Mouse (Mus musculus) hindbrain, embryonic 14.5 days (tissue): Measurements from ENCODE around the gene Syne3. TPM values are rescaled to one million over a fixed set of nuclear protein-coding genes. Genes with fewer than 3 reads are reported as not detected.
A peak's percentile ranks its signal among the peaks of the same experiment; 100 is the strongest.

ENCODE experiments used
- ATAC-seq: fragments of 200-750 bp; cut with Nextera tagmentation; 2 replicates; pipeline ENCODE4 v1.8.0; 2017; ENCODE audit warnings: moderate number of reproducible peaks, mild to moderate bottlenecking, moderate TSS enrichment, moderate library complexity; ENCODE audit not compliant: low FRiP score
- DNase-seq: peaks from one replicate; pipeline ENCODE4 v3.0.0-alpha.2; 2015; ENCODE audit warnings: low spot score
- H3K27ac ChIP-seq: fragments of 300-500 bp; sonication (generic); 2 replicates; pipeline ENCODE4 v1.5.1; 2014; ENCODE audit warnings: mild to moderate bottlenecking, moderate library complexity
- H3K27me3 ChIP-seq: fragments of 300-500 bp; sonication (generic); 2 replicates; pipeline ENCODE4 v1.6.1; 2014; ENCODE audit warnings: mild to moderate bottlenecking, low read length, mixed read lengths; ENCODE audit not compliant: control insufficient read depth, insufficient read depth
- H3K36me3 ChIP-seq: fragments of 300-500 bp; sonication (generic); replicated peaks from 2 replicates; pipeline ENCODE4 v1.6.1; 2014; ENCODE audit not compliant: control insufficient read depth, insufficient read depth
- H3K4me1 ChIP-seq: fragments of 300-500 bp; sonication (generic); replicated peaks from 2 replicates; pipeline ENCODE4 v1.6.1; 2014; ENCODE audit warnings: antibody characterized with exemption, low read length, mixed read lengths; ENCODE audit not compliant: control insufficient read depth, insufficient read depth
- H3K4me2 ChIP-seq: fragments of 300-500 bp; sonication (generic); replicated peaks from 2 replicates; pipeline ENCODE4 v1.6.1; 2014; ENCODE audit warnings: mild to moderate bottlenecking, moderate library complexity
- H3K4me3 ChIP-seq: fragments of 300-500 bp; sonication (generic); replicated peaks from 2 replicates; pipeline ENCODE4 v1.5.1; 2014; ENCODE audit warnings: mild to moderate bottlenecking, low read length
- H3K9ac ChIP-seq: fragments of 300-500 bp; sonication (generic); 2 replicates; pipeline ENCODE4 v1.6.1; 2014
- H3K9me3 ChIP-seq: fragments of 300-500 bp; sonication (generic); 2 replicates; pipeline ENCODE4 v1.6.1; 2016; ENCODE audit warnings: low read length; ENCODE audit not compliant: control insufficient read depth
- WGBS: fragments of 180-500 bp; shearing (Covaris S2); extraction: QIAGEN DNeasy Blood & Tissue Kit; methylation state at CpG from one replicate; pipeline ENCODE4 v1.1.7; 2014; 5-methylcytosine and 5-hydroxymethylcytosine counted together
- polyA plus RNA-seq: library from polyadenylated mRNA; unstranded; fragments of >200 nt; fragmentation: Nextera tagmentation; extraction: Ambion mirVana; gene quantifications from 2 replicates; pipeline ENCODE4 v1.2.1, GENCODE M21; 2014

Syne3 gene
- polyA plus RNA-seq, 1 experiment from 2014 or later, result 0.35 TPM

DNA sequence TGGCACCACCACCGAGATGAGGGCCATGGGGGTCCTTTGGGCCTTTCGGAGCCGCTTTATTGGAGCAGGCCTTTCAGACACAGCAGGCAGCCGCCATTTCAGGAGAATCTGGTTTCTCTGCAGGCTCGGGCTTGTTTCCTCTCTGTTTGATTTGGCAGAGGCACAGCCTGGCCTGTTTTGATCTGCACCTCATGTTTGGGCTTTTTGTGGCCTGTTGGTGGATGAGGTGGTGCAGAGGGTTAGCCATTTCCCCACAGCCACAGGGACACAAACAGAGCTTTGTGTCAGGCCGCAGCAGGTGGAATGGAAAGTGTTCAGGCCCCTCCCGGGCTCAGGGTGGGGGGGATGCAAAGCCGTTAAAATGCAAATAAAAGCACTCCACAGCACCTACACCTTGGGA, 108.3 kb downstream of the Syne3 start:
- Histone ChIP-seq H3K4me1 (peaks cover 10% of the 10 kb centered on the region; the same call in 1 of the 2 replicates), H3K36me3 (no peaks in the 10 kb centered on the region), H3K9ac (no peak overlapping the region), H3K27ac (peak overlapping the region; percentile 20; the same call in 1 of the 2 replicates), H3K9me3 (no peaks in the 10 kb centered on the region), H3K4me2 (no peak overlapping the region), H3K4me3 (no peak overlapping the region), H3K27me3 (no peaks in the 10 kb centered on the region)
- ATAC-seq (no peak), DNase-seq (no peak)
- WGBS, result 28% methylated on average over 8 of the region's 8 CpGs

DNA sequence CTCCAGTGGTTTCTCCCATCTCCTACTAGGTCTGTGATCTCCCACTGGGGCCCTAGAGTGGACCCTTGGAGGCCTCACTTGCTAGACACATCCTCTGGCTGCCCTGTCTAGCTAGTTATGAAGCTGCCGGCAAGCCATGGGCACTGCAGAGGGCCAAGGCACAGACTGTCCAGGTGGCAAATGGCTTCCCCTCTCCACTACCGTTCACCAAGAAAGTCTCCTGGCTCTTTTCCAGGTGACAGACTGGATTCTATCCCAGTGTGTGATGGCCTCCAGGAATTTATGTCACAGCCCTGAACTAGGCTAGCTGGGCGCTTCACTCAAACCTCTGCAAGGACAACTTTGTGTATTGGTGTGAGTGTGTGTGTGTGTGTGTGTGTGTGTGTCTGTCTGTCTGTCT, 109.8 kb downstream of the Syne3 start:
- Histone ChIP-seq H3K4me3 (no peak overlapping the region), H3K9ac (no peak overlapping the region), H3K9me3 (no peaks in the 10 kb centered on the region), H3K4me2 (no peak overlapping the region), H3K4me1 (peaks cover 10% of the 10 kb centered on the region; the same call in 1 of the 2 replicates), H3K27ac (no peak overlapping the region), H3K27me3 (no peaks in the 10 kb centered on the region), H3K36me3 (no peaks in the 10 kb centered on the region)
- DNase-seq, result no peak
- no peak for ATAC-seq
- 64% methylated on average over 3 of the region's 3 CpGs for WGBS

DNA sequence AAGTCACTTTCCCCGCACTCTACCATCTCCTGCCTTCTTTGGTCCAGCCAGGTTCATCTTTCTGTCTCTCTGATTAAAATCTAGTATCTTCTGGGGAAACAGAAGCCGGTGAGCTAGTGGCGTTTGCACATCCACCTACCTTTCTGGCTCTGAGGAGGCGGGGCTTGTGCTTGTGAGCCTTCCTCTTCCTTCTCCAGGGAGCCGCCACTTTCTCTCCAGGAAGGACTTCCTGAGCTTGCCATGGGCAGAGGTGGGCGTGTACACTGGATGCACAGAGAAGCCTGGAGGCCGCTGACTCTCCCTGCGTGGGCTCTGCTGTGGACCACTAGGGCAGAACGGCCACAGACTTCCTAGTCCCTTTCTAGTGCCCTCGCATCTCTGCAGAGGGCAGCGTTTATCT, 110.4 kb downstream of the Syne3 start:
- H3K4me1 ChIP-seq, result peaks cover 10% of the 10 kb centered on the region; the same call in 1 of the 2 replicates
- 68% methylated on average over 11 of the region's 11 CpGs for WGBS

DNA sequence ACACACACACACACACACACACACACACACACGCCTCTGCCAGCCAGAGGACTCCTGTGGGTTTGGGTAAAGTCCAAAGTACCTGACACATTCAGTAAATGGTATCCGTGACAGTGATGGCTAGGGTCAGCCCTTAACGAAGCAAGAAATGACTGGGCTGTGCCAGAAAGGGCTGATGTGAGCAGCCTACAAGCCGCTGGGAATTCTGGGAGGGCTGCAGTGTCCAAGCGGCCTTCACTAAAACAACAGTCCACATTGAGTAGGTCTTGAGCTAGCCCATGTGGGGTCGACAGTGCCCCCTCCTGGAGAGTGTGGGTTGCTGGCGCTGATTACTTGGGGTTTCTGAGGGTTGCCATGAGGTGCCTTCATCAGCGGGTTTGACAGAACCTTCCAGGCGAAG, 110.9 kb downstream of the Syne3 start:
- H3K27ac ChIP-seq, result no peak overlapping the region
- H3K9me3 ChIP-seq, result no peaks in the 10 kb centered on the region
- no peak overlapping the region for H3K4me3 ChIP-seq
- no peak overlapping the region for H3K9ac ChIP-seq
- WGBS, result 74% methylated on average over 9 of the region's 9 CpGs
- ATAC-seq, result no peak
- DNase-seq, result no peak
- no peaks in the 10 kb centered on the region for H3K36me3 ChIP-seq
- H3K27me3 ChIP-seq, result no peaks in the 10 kb centered on the region
- H3K4me1 ChIP-seq, result peaks cover 10% of the 10 kb centered on the region; the same call in 1 of the 2 replicates
- H3K4me2 ChIP-seq, result no peak overlapping the region

More for the DNA sequence above, 110.4 kb downstream of the Syne3 start:
- Histone ChIP-seq H3K9ac (no peak overlapping the region), H3K4me2 (no peak overlapping the region), H3K4me3 (no peak overlapping the region), H3K27me3 (no peaks in the 10 kb centered on the region), H3K36me3 (no peaks in the 10 kb centered on the region), H3K27ac (no peak overlapping the region), H3K9me3 (no peaks in the 10 kb centered on the region)
- ATAC-seq, result no peak
- no peak for DNase-seq

DNA sequence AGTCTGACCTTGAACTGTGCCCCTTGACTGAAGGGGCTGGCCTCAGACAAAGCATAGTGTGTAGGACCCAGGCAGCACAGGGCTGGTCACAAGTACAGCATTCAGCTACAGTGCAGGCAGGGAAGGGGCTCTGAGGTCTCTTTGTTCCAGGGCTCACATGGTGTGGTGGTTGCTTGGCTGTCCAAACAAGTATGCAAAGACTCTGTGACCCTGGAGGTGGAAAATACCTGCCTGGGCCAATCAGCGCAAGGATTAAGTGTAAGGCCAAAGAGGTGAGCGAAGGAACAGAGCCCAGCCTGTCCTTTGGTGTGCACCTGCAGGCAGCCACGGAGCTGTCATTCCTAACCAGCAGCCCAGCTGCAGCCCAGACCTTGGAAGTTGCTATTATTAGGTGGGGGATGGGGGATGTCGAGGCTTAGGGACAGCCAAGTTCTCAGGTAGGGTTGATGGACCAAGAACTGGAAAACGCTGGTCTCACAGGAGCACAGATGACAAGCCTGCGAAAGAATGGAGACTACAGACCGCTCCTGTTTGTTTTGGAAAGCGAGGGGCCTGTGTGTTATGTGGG, 112.5 kb downstream of the Syne3 start:
- ATAC-seq (peak; percentile 55; the same call in 1 of the 2 replicates), DNase-seq (no peak)
- H3K4me2 ChIP-seq, result no peak overlapping the region
- H3K9me3 ChIP-seq, result no peaks in the 10 kb centered on the region
- no peaks in the 10 kb centered on the region for H3K36me3 ChIP-seq
- no peak overlapping the region for H3K9ac ChIP-seq
- H3K4me3 ChIP-seq, result no peak overlapping the region
- no peak overlapping the region for H3K27ac ChIP-seq
- 65% methylated on average over 8 of the region's 8 CpGs for WGBS
- peaks cover 10% of the 10 kb centered on the region; the same call in 1 of the 2 replicates for H3K4me1 ChIP-seq
- H3K27me3 ChIP-seq, result no peaks in the 10 kb centered on the region

DNA sequence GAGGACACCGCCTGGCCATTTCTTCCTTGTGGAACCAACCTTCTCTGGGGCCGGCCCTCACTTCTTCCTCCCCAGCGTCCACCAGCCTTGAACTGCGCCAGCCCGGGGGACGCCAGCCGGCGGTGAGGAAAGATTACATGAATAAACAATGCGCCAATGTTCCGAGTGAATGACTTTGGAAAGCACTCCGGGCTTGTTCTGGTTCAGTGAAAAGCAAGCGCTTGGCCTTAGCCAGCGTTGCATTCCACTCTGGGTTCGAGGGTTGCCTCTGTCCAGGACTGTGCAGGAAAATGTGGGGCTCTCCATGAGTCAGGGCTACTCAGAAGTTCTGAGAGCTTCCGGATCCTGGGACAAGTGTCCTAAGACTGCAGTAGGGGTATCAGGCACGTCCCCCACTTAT, 113.0 kb downstream of the Syne3 start:
- Histone ChIP-seq H3K4me1 (peaks cover 8% of the 10 kb centered on the region; the same call in 1 of the 2 replicates), H3K9me3 (no peaks in the 10 kb centered on the region), H3K4me2 (no peak overlapping the region), H3K27me3 (no peaks in the 10 kb centered on the region), H3K4me3 (no peak overlapping the region), H3K9ac (no peak overlapping the region), H3K36me3 (no peaks in the 10 kb centered on the region), H3K27ac (no peak overlapping the region)
- ATAC-seq, result peak; percentile 45; the same call in 1 of the 2 replicates
- no peak for DNase-seq
- 39% methylated on average over 16 of the region's 16 CpGs for WGBS

DNA sequence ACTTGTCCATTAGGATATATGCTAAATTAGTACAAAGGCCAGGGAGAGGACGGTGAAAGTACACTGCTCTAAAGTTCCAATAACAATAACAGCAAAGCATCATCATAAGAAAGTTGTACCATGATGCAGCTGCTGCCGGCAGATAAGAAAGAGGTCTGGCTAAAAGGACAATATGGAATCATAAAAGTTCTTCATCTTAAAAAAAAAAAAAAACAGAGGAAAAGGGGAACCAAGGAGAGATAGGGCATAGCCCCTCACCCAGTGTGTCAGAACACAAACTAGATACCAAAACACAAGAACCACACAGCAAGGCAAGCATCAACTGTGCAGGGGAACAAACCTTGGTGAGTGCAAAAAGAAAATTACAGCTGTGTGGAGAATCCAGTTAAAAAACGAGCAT, 117.4 kb downstream of the Syne3 start:
- Histone ChIP-seq H3K36me3 (no peaks in the 10 kb centered on the region), H3K9ac (no peak overlapping the region), H3K27me3 (no peaks in the 10 kb centered on the region), H3K9me3 (no peaks in the 10 kb centered on the region), H3K4me1 (no peaks in the 10 kb centered on the region), H3K4me2 (no peak overlapping the region), H3K4me3 (no peak overlapping the region), H3K27ac (no peak overlapping the region)
- ATAC-seq (no peak), DNase-seq (no peak)
- 92% methylated on average over 3 of the region's 3 CpGs for WGBS

DNA sequence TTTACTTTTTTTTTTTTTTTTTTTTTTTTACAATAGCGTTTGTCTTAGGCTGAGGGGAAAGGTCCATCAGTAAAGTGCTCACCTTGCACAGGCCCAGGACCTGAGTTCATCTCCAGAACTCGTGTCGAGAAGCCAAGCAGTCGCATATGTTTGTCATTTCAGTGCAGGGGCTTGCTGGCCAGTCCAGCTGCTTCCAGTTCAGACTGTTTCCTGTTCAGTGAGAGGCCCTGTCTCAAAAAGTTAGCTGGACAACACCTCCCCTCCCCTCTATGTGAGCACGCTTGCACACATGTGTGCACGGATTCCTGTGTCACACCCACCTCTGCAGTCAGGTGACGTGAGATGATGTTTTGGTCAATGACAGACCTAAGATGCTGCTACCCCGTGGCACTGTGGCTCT, 119.5 kb downstream of the Syne3 start:
- H3K4me1 ChIP-seq, result no peaks in the 10 kb centered on the region
- DNase-seq (no peak), ATAC-seq (no peak)
- H3K4me2 ChIP-seq, result no peak overlapping the region
- 87% methylated on average over 8 of the region's 8 CpGs for WGBS
- no peaks in the 10 kb centered on the region for H3K9me3 ChIP-seq
- no peak overlapping the region for H3K27ac ChIP-seq
- no peak overlapping the region for H3K4me3 ChIP-seq
- H3K9ac ChIP-seq, result no peak overlapping the region
- no peaks in the 10 kb centered on the region for H3K36me3 ChIP-seq
- H3K27me3 ChIP-seq, result no peaks in the 10 kb centered on the region

DNA sequence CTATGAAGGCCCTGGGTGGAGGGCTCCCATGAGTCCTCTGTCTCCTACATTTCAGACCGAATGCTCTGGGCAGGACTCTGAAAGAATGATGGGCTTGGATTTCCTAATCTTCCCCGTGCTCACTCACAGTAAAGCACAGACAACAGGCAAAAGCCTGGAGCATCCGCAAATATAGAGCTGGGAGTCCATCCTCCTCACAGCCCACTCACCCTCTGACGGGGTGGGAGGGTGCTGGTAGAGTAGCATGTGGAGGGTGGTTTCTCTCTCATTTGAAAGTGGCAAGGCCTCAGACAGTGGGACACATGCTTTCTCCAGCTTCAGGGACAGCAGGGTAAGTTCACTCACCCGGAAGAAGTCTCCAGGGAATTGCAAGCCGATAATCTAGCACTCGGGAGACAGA, 123.5 kb downstream of the Syne3 start:
- no peak overlapping the region for H3K9ac ChIP-seq
- DNase-seq (no peak), ATAC-seq (no peak)
- H3K4me3 ChIP-seq, result no peak overlapping the region
- H3K4me2 ChIP-seq, result no peak overlapping the region
- no peaks in the 10 kb centered on the region for H3K4me1 ChIP-seq
- no peaks in the 10 kb centered on the region for H3K27me3 ChIP-seq
- H3K9me3 ChIP-seq, result no peaks in the 10 kb centered on the region
- 83% methylated on average over 7 of the region's 7 CpGs for WGBS
- no peak overlapping the region for H3K27ac ChIP-seq
- no peaks in the 10 kb centered on the region for H3K36me3 ChIP-seq

DNA sequence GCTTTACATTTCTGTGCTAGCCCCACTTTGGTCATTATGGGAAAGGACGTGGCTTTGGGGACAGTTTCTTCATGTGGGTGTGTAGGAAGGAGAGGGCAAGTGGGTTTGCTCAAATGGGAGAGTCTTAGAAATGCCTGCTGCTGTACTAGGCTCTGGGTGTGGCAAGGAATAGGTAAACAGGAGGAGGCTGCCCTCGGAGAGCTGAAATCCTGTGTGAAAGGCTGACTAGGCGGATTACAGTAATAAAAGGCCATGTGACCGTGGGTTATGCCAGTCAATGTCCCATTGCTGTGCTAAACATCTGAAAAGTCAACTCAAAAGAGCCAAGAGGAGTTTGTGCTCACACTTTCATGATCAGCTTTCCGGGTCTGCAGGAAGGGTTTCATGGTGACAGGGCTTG, 127.1 kb downstream of the Syne3 start:
- Histone ChIP-seq H3K4me2 (no peak overlapping the region), H3K4me3 (no peak overlapping the region), H3K9ac (no peak overlapping the region), H3K9me3 (no peaks in the 10 kb centered on the region), H3K27ac (no peak overlapping the region), H3K27me3 (no peaks in the 10 kb centered on the region), H3K36me3 (no peaks in the 10 kb centered on the region), H3K4me1 (no peaks in the 10 kb centered on the region)
- no peak for ATAC-seq
- WGBS, result 71% methylated on average over 5 of the region's 5 CpGs
- DNase-seq, result no peak
